ENCODE assay signal across 17 mouse cellular contexts in the genomic region with DNA sequence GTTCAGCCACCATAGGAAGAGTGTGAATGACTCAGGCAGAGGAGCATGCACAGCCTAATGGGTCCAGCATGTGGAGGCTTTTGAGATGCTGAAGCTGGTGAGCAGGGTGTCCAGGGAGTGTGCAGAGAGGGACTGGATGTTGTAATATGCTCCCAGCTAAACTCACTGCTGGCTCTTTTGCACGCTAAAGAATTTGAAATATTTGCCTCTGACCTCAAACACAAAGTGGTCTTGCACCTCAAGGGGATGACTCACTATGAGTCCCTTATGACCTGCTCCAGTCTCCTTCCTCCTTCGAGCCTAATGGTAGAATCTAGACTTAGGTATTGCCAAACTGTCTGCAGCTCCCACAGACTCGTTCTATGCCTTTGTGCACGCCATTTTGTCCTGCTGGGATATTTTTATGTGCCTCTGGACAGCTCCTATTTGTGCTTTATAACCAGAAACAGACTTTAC. TPM values are rescaled to one million over a fixed set of nuclear protein-coding genes. Genes with fewer than 3 reads are reported as not detected.
DNase-seq lines count a peak whose midpoint lies in the region; ATAC-seq and TF ChIP-seq lines count a peak whose summit lies in the region.
"Had no signal": no experiment of that assay in that cellular context is flagged by ENCODE, and none has a peak within 500 bp of the region (broad histone marks: within the 10 kb centered on the region; RNA-seq: fewer than 3 reads in every experiment).

No protein-coding gene starts in this region.

- no peak overlapping the region for H3K27ac ChIP-seq in lung, embryonic 14.5 days (ENCODE audit: low read depth)
- H3K27ac ChIP-seq in heart, postnatal 0 days (ENCODE audit: low read depth) = no peak overlapping the region
- H3K27ac ChIP-seq: embryonic facial prominence, embryonic 13.5 days; heart, embryonic 15.5 days; liver, embryonic 14.5 days had no signal

- H3K9me3 ChIP-seq in lung, embryonic 14.5 days (ENCODE audit: low read depth, low read length) = no peaks in the 10 kb centered on the region
- H3K9me3 ChIP-seq in heart, postnatal 0 days (replicated peaks; ENCODE audit: control insufficient read depth, low read length) = no peaks in the 10 kb centered on the region
- H3K9me3 ChIP-seq: embryonic facial prominence, embryonic 13.5 days; heart, embryonic 15.5 days had no signal

- ATAC-seq in lung, embryonic 14.5 days (ENCODE audit: insufficient read depth) = peak; percentile 77
- peak; percentile 8; the same call in 1 of the 2 replicates for ATAC-seq in heart, postnatal 0 days (ENCODE audit: insufficient read depth, low read depth)
- ATAC-seq: forebrain, postnatal 0 days; hindbrain, embryonic 16.5 days had no signal

- H3K4me1 ChIP-seq in lung, embryonic 14.5 days (ENCODE audit: insufficient read depth) = 0 out of 2 replicates have a peak, but pooled peaks cover 3% of the 10 kb centered on the region
- no peaks in the 10 kb centered on the region for H3K4me1 ChIP-seq in heart, postnatal 0 days (ENCODE audit: control insufficient read depth, insufficient read depth)
- H3K4me1 ChIP-seq: heart, embryonic 15.5 days had no signal

- H3K27me3 ChIP-seq in lung, embryonic 14.5 days (ENCODE audit: insufficient read depth, low read length) = no peaks in the 10 kb centered on the region
- no peaks in the 10 kb centered on the region for H3K27me3 ChIP-seq in heart, postnatal 0 days (ENCODE audit: control insufficient read depth, insufficient read depth, low read length)
- H3K27me3 ChIP-seq: embryonic facial prominence, embryonic 13.5 days; heart, embryonic 15.5 days had no signal

- WGBS in lung, embryonic 14.5 days = 41% methylated on average over 4 of the region's 4 CpGs
- 28% methylated on average over 4 of the region's 4 CpGs for WGBS in heart, postnatal 0 days

- H3K4me3 ChIP-seq in lung, embryonic 14.5 days (ENCODE audit: low read depth, low read length) = no peak overlapping the region
- H3K4me3 ChIP-seq in heart, postnatal 0 days (ENCODE audit: low read depth, low read length) = no peak overlapping the region
- H3K4me3 ChIP-seq: embryonic facial prominence, embryonic 13.5 days; heart, embryonic 15.5 days had no signal

- H3K36me3 ChIP-seq in lung, embryonic 14.5 days (ENCODE audit: insufficient read depth) = no peaks in the 10 kb centered on the region
- no peaks in the 10 kb centered on the region for H3K36me3 ChIP-seq in heart, postnatal 0 days (replicated peaks; ENCODE audit: control insufficient read depth, insufficient read depth, low read length)
- H3K36me3 ChIP-seq: embryonic facial prominence, embryonic 13.5 days; G1E; heart, embryonic 15.5 days had no signal

- DNase-seq in embryo, embryonic 10.5 days (ENCODE audit: low spot score) = peak; percentile 10
- DNase-seq in embryo, embryonic 11 days = no peak
- peak; percentile 34 for DNase-seq in lung, embryonic 14.5 days
- no peak for DNase-seq in lung, postnatal 10 days
- no peak for DNase-seq in heart, postnatal 0 days (ENCODE audit: low spot score)
- DNase-seq in skeletal muscle tissue, adult 2 months (ENCODE audit: low read depth, low spot score) = peak; percentile 70
- DNase-seq in adrenal gland, postnatal 10 days = no peak
- no peak for DNase-seq in frontal cortex, postnatal 36 days (ENCODE audit: low spot score in 2 of 2)
- DNase-seq: cerebellum, adult 9-11 months; forebrain, postnatal 0 days; kidney, adult 8-10 months; midbrain, embryonic 14.5 days had no signal

- H3K4me2 ChIP-seq in lung, embryonic 14.5 days = no peak overlapping the region
- H3K4me2 ChIP-seq in heart, postnatal 0 days (ENCODE audit: low read depth, low read length) = no peak overlapping the region
- H3K4me2 ChIP-seq: embryonic facial prominence, embryonic 13.5 days; heart, embryonic 15.5 days had no signal

- no peak for TF ChIP-seq CTCF in lung, embryonic 14.5 days (IDR thresholded peaks at IDR 0.05; ENCODE audit: low read depth)
- TF ChIP-seq CTCF in heart, postnatal 0 days (IDR thresholded peaks at IDR 0.05; ENCODE audit: low read depth) = no peak

- TF ChIP-seq EP300 in heart, postnatal 0 days (IDR thresholded peaks at IDR 0.05; ENCODE audit: low read depth) = no peak

- H3K9ac ChIP-seq in lung, embryonic 14.5 days = no peak overlapping the region
- H3K9ac ChIP-seq in heart, postnatal 0 days (replicated peaks; ENCODE audit: low read depth, low read length) = no peak overlapping the region
- H3K9ac ChIP-seq: embryonic facial prominence, embryonic 13.5 days; forebrain, postnatal 0 days; heart, embryonic 15.5 days; liver, embryonic 14.5 days had no signal

RNA-seq across cellular contexts. Expression of a gene that starts 55.0 kb away (rescaled TPM):
- 32.1 and 37.3 TPM in 2 replicates for polyA plus RNA-seq in lung, embryonic 14.5 days (2014; fragmentation: Nextera tagmentation; extraction: Ambion mirVana)
- total RNA-seq in heart, postnatal 0 days (2014; rRNA removed; ENCODE audit: low replicate concordance) = 22.3 and 23.7 TPM in 2 replicates
- polyA plus RNA-seq in heart, postnatal 0 days (2015; fragmentation: Nextera tagmentation; extraction: Ambion mirVana) = 6.7 and 8.8 TPM in 2 replicates
- total RNA-seq in adrenal gland, postnatal 10 days (2021) = 10 to 100 TPM; 36.9 to 45.0 TPM
- polyA plus RNA-seq: G1E had no signal

Comparison
In these comparisons a context has a peak if more than half of its experiments do, and no peak if none do; other contexts are left out.
1. DNase-seq: peak in embryo, embryonic 10.5 days (single experiment), lung, embryonic 14.5 days (single experiment) and skeletal muscle tissue, adult 2 months (single experiment); none in embryo, embryonic 11 days (single experiment), lung, postnatal 10 days (single experiment), heart, postnatal 0 days (single experiment), adrenal gland, postnatal 10 days (single experiment) and frontal cortex, postnatal 36 days (0 of 2).